Mouse (Mus musculus): ENCODE results near the gene Ranbp1. TPM values are rescaled to one million over a fixed set of nuclear protein-coding genes. Genes with fewer than 3 reads are reported as not detected.
A peak's percentile ranks its signal among the peaks of the same experiment; 100 is the strongest.

Ranbp1 gene
- total and polyA plus RNA-seq, 2 experiments, result 37.0 to 39.5 TPM

GRCm38 (mm10) chr16:18250828-18251790, 2.6 kb upstream of the Ranbp1 start:
- Histone ChIP-seq H3K27me3 (ENCODE audit: control insufficient read depth, insufficient read depth, low read length) (no peaks in the 10 kb centered on the region), H3K4me3 (ENCODE audit: insufficient read depth, low read depth, low read length) (no peak overlapping the region), H3K27ac (replicated peaks; ENCODE audit: insufficient read depth, low read depth, low read length) (no peak overlapping the region), H3K36me3 (ENCODE audit: control insufficient read depth, insufficient read depth, low read length) (peaks cover 29% of the 10 kb centered on the region), H3K79me2 (ENCODE audit: control insufficient read depth, insufficient read depth, low read length) (peaks cover 10% of the 10 kb centered on the region; the same call in 1 of the 2 replicates), H3K9ac (ENCODE audit: low read depth, low read length) (no peak overlapping the region), H3K4me1 (ENCODE audit: control insufficient read depth, insufficient read depth, low read length) (peaks cover 9% of the 10 kb centered on the region)
- 80% methylated on average over 10 of the region's 10 CpGs for WGBS
- DNase-seq (ENCODE audit: extremely low read depth, low read depth, low spot score), result no peak
- TF ChIP-seq CTCF (IDR thresholded peaks at IDR 0.05; ENCODE audit: low read depth, low read length) (no peak), POLR2A (IDR thresholded peaks at IDR 0.05; ENCODE audit: extremely low read depth, insufficient read depth, low read length) (no peak)

GRCm38 (mm10) chr16:18250231-18250630, 1.7 kb upstream of the Ranbp1 start:
- Histone ChIP-seq H3K4me3 (ENCODE audit: insufficient read depth, low read depth, low read length) (no peak overlapping the region), H3K9ac (ENCODE audit: low read depth, low read length) (no peak overlapping the region), H3K79me2 (ENCODE audit: control insufficient read depth, insufficient read depth, low read length) (peaks cover 10% of the 10 kb centered on the region; the same call in 1 of the 2 replicates), H3K4me1 (ENCODE audit: control insufficient read depth, insufficient read depth, low read length) (peaks cover 9% of the 10 kb centered on the region), H3K36me3 (ENCODE audit: control insufficient read depth, insufficient read depth, low read length) (peaks cover 27% of the 10 kb centered on the region), H3K27me3 (ENCODE audit: control insufficient read depth, insufficient read depth, low read length) (no peaks in the 10 kb centered on the region), H3K27ac (replicated peaks; ENCODE audit: insufficient read depth, low read depth, low read length) (no peak overlapping the region)
- TF ChIP-seq CTCF (IDR thresholded peaks at IDR 0.05; ENCODE audit: low read depth, low read length) (no peak), POLR2A (IDR thresholded peaks at IDR 0.05; ENCODE audit: extremely low read depth, insufficient read depth, low read length) (no peak)
- no peak for DNase-seq (ENCODE audit: extremely low read depth, low read depth, low spot score)
- 61% methylated on average over 4 of the region's 4 CpGs for WGBS

GRCm38 (mm10) chr16:18249364-18249967, 934 bp upstream of the Ranbp1 start:
- Histone ChIP-seq H3K79me2 (ENCODE audit: control insufficient read depth, insufficient read depth, low read length) (peaks cover 10% of the 10 kb centered on the region; the same call in 1 of the 2 replicates), H3K27me3 (ENCODE audit: control insufficient read depth, insufficient read depth, low read length) (no peaks in the 10 kb centered on the region), H3K27ac (replicated peaks; ENCODE audit: insufficient read depth, low read depth, low read length) (peak overlapping the region; percentile 26; the same call in 1 of the 2 replicates), H3K4me3 (ENCODE audit: insufficient read depth, low read depth, low read length) (peak overlapping the region; percentile 78), H3K36me3 (ENCODE audit: control insufficient read depth, insufficient read depth, low read length) (peaks cover 26% of the 10 kb centered on the region), H3K9ac (ENCODE audit: low read depth, low read length) (peak overlapping the region; percentile 83), H3K4me1 (ENCODE audit: control insufficient read depth, insufficient read depth, low read length) (peaks cover 9% of the 10 kb centered on the region)
- TF ChIP-seq POLR2A (IDR thresholded peaks at IDR 0.05; ENCODE audit: extremely low read depth, insufficient read depth, low read length) (no peak), CTCF (IDR thresholded peaks at IDR 0.05; ENCODE audit: low read depth, low read length) (no peak)
- WGBS, result 3% methylated on average over 27 of the region's 27 CpGs
- peak; percentile 25 for DNase-seq (ENCODE audit: extremely low read depth, low read depth, low spot score)

GRCm38 (mm10) chr16:18247521-18248399, 772 bp downstream of the Ranbp1 start:
- TF ChIP-seq CTCF (IDR thresholded peaks at IDR 0.05; ENCODE audit: low read depth, low read length) (no peak), POLR2A (IDR thresholded peaks at IDR 0.05; ENCODE audit: extremely low read depth, insufficient read depth, low read length) (no peak)
- H3K79me2 ChIP-seq (ENCODE audit: control insufficient read depth, insufficient read depth, low read length), result peaks cover 10% of the 10 kb centered on the region; the same call in 1 of the 2 replicates
- peak; percentile 9 for DNase-seq (ENCODE audit: extremely low read depth, low read depth, low spot score)
- WGBS, result 1% methylated on average over 33 of the region's 33 CpGs
- H3K4me1 ChIP-seq (ENCODE audit: control insufficient read depth, insufficient read depth, low read length), result peaks cover 9% of the 10 kb centered on the region
- H3K4me3 ChIP-seq (ENCODE audit: insufficient read depth, low read depth, low read length), result peak overlapping the region; percentile 89
- peak overlapping the region; percentile 91 for H3K9ac ChIP-seq (ENCODE audit: low read depth, low read length)
- H3K36me3 ChIP-seq (ENCODE audit: control insufficient read depth, insufficient read depth, low read length), result peaks cover 23% of the 10 kb centered on the region
- peak overlapping the region; percentile 46 for H3K27ac ChIP-seq (replicated peaks; ENCODE audit: insufficient read depth, low read depth, low read length)
- H3K27me3 ChIP-seq (ENCODE audit: control insufficient read depth, insufficient read depth, low read length), result no peaks in the 10 kb centered on the region

- Histone ChIP-seq H3K4me1 (ENCODE audit: control insufficient read depth, insufficient read depth, low read length) (no peaks in the 10 kb centered on the region), H3K79me2 (ENCODE audit: control insufficient read depth, insufficient read depth, low read length) (no peaks in the 10 kb centered on the region; the same call in 1 of the 2 replicates), H3K27me3 (ENCODE audit: control insufficient read depth, insufficient read depth, low read length) (no peaks in the 10 kb centered on the region), H3K9ac (ENCODE audit: low read depth, low read length) (no peak overlapping the region), H3K27ac (replicated peaks; ENCODE audit: insufficient read depth, low read depth, low read length) (no peak overlapping the region), H3K4me3 (ENCODE audit: insufficient read depth, low read depth, low read length) (no peak overlapping the region), H3K36me3 (ENCODE audit: control insufficient read depth, insufficient read depth, low read length) (peaks cover 31% of the 10 kb centered on the region)
- no peak for DNase-seq (ENCODE audit: extremely low read depth, low read depth, low spot score)
- 95% methylated on average over 10 of the region's 10 CpGs for WGBS
- TF ChIP-seq CTCF (IDR thresholded peaks at IDR 0.05; ENCODE audit: low read depth, low read length), result no peak
- no peak for TF ChIP-seq POLR2A (IDR thresholded peaks at IDR 0.05; ENCODE audit: extremely low read depth, insufficient read depth, low read length)
Measured at GRCm38 (mm10) chr16:18241581-18241980, 7.0 kb downstream of the Ranbp1 start.
